Mouse (Mus musculus): ENCODE data around the gene Psen2. TPM values are rescaled to one million over a fixed set of nuclear protein-coding genes. Genes with fewer than 3 reads are reported as not detected.

Psen2 gene
- polyA plus RNA-seq, 1 experiment from 2014 or later: 26.4 TPM

- ATAC-seq (no peak), DNase-seq (ENCODE audit: low spot score) (no peak)
- WGBS: 77% methylated on average over 4 of the region's 4 CpGs
- Histone ChIP-seq H3K9me3 (ENCODE audit: low read length) (no peaks in the 10 kb centered on the region), H3K9ac (replicated peaks; ENCODE audit: low read depth) (no peak overlapping the region), H3K36me3 (ENCODE audit: insufficient read depth, low read length) (no peaks in the 10 kb centered on the region), H3K27me3 (replicated peaks; ENCODE audit: insufficient read depth, low read length) (no peaks in the 10 kb centered on the region), H3K4me3 (ENCODE audit: low read depth, low read length) (no peak overlapping the region), H3K27ac (ENCODE audit: low read length) (no peak overlapping the region), H3K4me1 (ENCODE audit: insufficient read depth, low read depth, low read length) (peaks cover 6% of the 10 kb centered on the region; the same call in 1 of the 2 replicates), H3K4me2 (replicated peaks; ENCODE audit: low read depth, low read length) (no peak overlapping the region)
- no peak for TF ChIP-seq CTCF (IDR thresholded peaks at IDR 0.05)
These were observed 27.1 kb upstream of the Psen2 start for GRCm38 (mm10) chr1:180290358-180290757.

GRCm38 (mm10) chr1:180289788-180290187 is 26.6 kb upstream of the Psen2 start:
- Histone ChIP-seq H3K27me3 (replicated peaks; ENCODE audit: insufficient read depth, low read length) (no peaks in the 10 kb centered on the region), H3K9me3 (ENCODE audit: low read length) (no peaks in the 10 kb centered on the region), H3K4me1 (ENCODE audit: insufficient read depth, low read depth, low read length) (peaks cover 6% of the 10 kb centered on the region; the same call in 1 of the 2 replicates), H3K36me3 (ENCODE audit: insufficient read depth, low read length) (no peaks in the 10 kb centered on the region), H3K4me2 (replicated peaks; ENCODE audit: low read depth, low read length) (0 out of 2 replicates have a peak overlapping the region, but pooled peaks have one; percentile 3), H3K9ac (replicated peaks; ENCODE audit: low read depth) (no peak overlapping the region), H3K27ac (ENCODE audit: low read length) (no peak overlapping the region), H3K4me3 (ENCODE audit: low read depth, low read length) (no peak overlapping the region)
- TF ChIP-seq CTCF (IDR thresholded peaks at IDR 0.05) (no peak), EP300 (IDR thresholded peaks at IDR 0.05) (no peak)
- no peak for DNase-seq (ENCODE audit: low spot score)
- ATAC-seq: no peak
- WGBS: 59% methylated on average over 5 of the region's 5 CpGs

GRCm38 (mm10) chr1:180288872-180289468 is 25.7 kb upstream of the Psen2 start:
- Histone ChIP-seq H3K27ac (ENCODE audit: low read length) (no peak overlapping the region), H3K4me3 (ENCODE audit: low read depth, low read length) (no peak overlapping the region), H3K9ac (replicated peaks; ENCODE audit: low read depth) (no peak overlapping the region), H3K36me3 (ENCODE audit: insufficient read depth, low read length) (no peaks in the 10 kb centered on the region), H3K27me3 (replicated peaks; ENCODE audit: insufficient read depth, low read length) (no peaks in the 10 kb centered on the region), H3K4me1 (ENCODE audit: insufficient read depth, low read depth, low read length) (peaks cover 6% of the 10 kb centered on the region; the same call in 1 of the 2 replicates), H3K9me3 (ENCODE audit: low read length) (no peaks in the 10 kb centered on the region), H3K4me2 (replicated peaks; ENCODE audit: low read depth, low read length) (no peak overlapping the region)
- DNase-seq (ENCODE audit: low spot score) (peak; percentile 63), ATAC-seq (peak; percentile 76)
- 56% methylated on average over 7 of the region's 7 CpGs for WGBS
- TF ChIP-seq EP300 (IDR thresholded peaks at IDR 0.05) (peak; percentile 43; the same call in 1 of the 2 replicates), CTCF (IDR thresholded peaks at IDR 0.05) (no peak)

- H3K9me3 ChIP-seq (ENCODE audit: low read length): no peaks in the 10 kb centered on the region
- H3K4me2 ChIP-seq (replicated peaks; ENCODE audit: low read depth, low read length): no peak overlapping the region
- no peak overlapping the region for H3K4me3 ChIP-seq (ENCODE audit: low read depth, low read length)
- ATAC-seq (no peak), DNase-seq (ENCODE audit: low spot score) (no peak)
- peaks cover 6% of the 10 kb centered on the region; the same call in 1 of the 2 replicates for H3K4me1 ChIP-seq (ENCODE audit: insufficient read depth, low read depth, low read length)
- 71% methylated on average over 7 of the region's 7 CpGs for WGBS
- no peak overlapping the region for H3K27ac ChIP-seq (ENCODE audit: low read length)
- H3K9ac ChIP-seq (replicated peaks; ENCODE audit: low read depth): no peak overlapping the region
- H3K27me3 ChIP-seq (replicated peaks; ENCODE audit: insufficient read depth, low read length): no peaks in the 10 kb centered on the region
- no peak for TF ChIP-seq CTCF (IDR thresholded peaks at IDR 0.05)
- TF ChIP-seq EP300 (IDR thresholded peaks at IDR 0.05): no peak
- H3K36me3 ChIP-seq (ENCODE audit: insufficient read depth, low read length): no peaks in the 10 kb centered on the region
These were observed 25.0 kb upstream of the Psen2 start for GRCm38 (mm10) chr1:180288227-180288626.

GRCm38 (mm10) chr1:180286081-180286831 is 23.0 kb upstream of the Psen2 start:
- Histone ChIP-seq H3K27ac (ENCODE audit: low read length) (no peak overlapping the region), H3K9me3 (ENCODE audit: low read length) (no peaks in the 10 kb centered on the region), H3K4me2 (replicated peaks; ENCODE audit: low read depth, low read length) (no peak overlapping the region), H3K9ac (replicated peaks; ENCODE audit: low read depth) (no peak overlapping the region), H3K4me3 (ENCODE audit: low read depth, low read length) (no peak overlapping the region), H3K36me3 (ENCODE audit: insufficient read depth, low read length) (no peaks in the 10 kb centered on the region), H3K27me3 (replicated peaks; ENCODE audit: insufficient read depth, low read length) (no peaks in the 10 kb centered on the region), H3K4me1 (ENCODE audit: insufficient read depth, low read depth, low read length) (peaks cover 6% of the 10 kb centered on the region; the same call in 1 of the 2 replicates)
- TF ChIP-seq EP300 (IDR thresholded peaks at IDR 0.05) (no peak), CTCF (IDR thresholded peaks at IDR 0.05) (no peak)
- DNase-seq (ENCODE audit: low spot score): no peak
- 55% methylated on average over 15 of the region's 15 CpGs for WGBS
- no peak for ATAC-seq

- ATAC-seq (no peak), DNase-seq (ENCODE audit: low spot score) (peak; percentile 56)
- peaks cover 11% of the 10 kb centered on the region; the same call in 1 of the 2 replicates for H3K4me1 ChIP-seq (ENCODE audit: insufficient read depth, low read depth, low read length)
- TF ChIP-seq EP300 (IDR thresholded peaks at IDR 0.05) (no peak), CTCF (IDR thresholded peaks at IDR 0.05) (peak; percentile 48)
- H3K9me3 ChIP-seq (ENCODE audit: low read length): no peaks in the 10 kb centered on the region
- 37% methylated on average over 16 of the region's 16 CpGs for WGBS
- no peaks in the 10 kb centered on the region for H3K36me3 ChIP-seq (ENCODE audit: insufficient read depth, low read length)
- H3K27me3 ChIP-seq (replicated peaks; ENCODE audit: insufficient read depth, low read length): no peaks in the 10 kb centered on the region
- H3K9ac ChIP-seq (replicated peaks; ENCODE audit: low read depth): no peak overlapping the region
- H3K4me3 ChIP-seq (ENCODE audit: low read depth, low read length): no peak overlapping the region
- no peak overlapping the region for H3K27ac ChIP-seq (ENCODE audit: low read length)
- no peak overlapping the region for H3K4me2 ChIP-seq (replicated peaks; ENCODE audit: low read depth, low read length)
These were observed 20.9 kb upstream of the Psen2 start for GRCm38 (mm10) chr1:180283813-180284768.

All from lung, postnatal 0 days (tissue).